Mouse (Mus musculus): ENCODE results near the gene Spata4. TPM values are rescaled to one million over a fixed set of nuclear protein-coding genes. Genes with fewer than 3 reads are reported as not detected.
"Not testable (repeated sequence)": the region's sequence is repeated elsewhere in the genome, so short reads cannot be mapped to it uniquely, and the experiment has no call there.

Spata4 gene
- polyA plus RNA-seq, 1 experiment from 2014 or later, result not detected

- H3K4me2 ChIP-seq, result no peak overlapping the region
- peaks cover 15% of the 10 kb centered on the region for H3K4me1 ChIP-seq
- H3K27ac ChIP-seq (replicated peaks), result no peak overlapping the region
- 88% methylated on average over 2 of the region's 2 CpGs for WGBS
- no peak overlapping the region for H3K9ac ChIP-seq (replicated peaks)
- ATAC-seq (ENCODE audit: low FRiP score), result no peak
- H3K4me3 ChIP-seq (replicated peaks), result no peak overlapping the region
- no peaks in the 10 kb centered on the region for H3K9me3 ChIP-seq (replicated peaks)
- H3K27me3 ChIP-seq (replicated peaks), result no peaks in the 10 kb centered on the region
- H3K36me3 ChIP-seq, result no peaks in the 10 kb centered on the region
Observed at GRCm38 (mm10) chr8:54596940-54597339, 3.6 kb upstream of the Spata4 start.

GRCm38 (mm10) chr8:54597386-54597785 is 3.2 kb upstream of the Spata4 start:
- ATAC-seq (ENCODE audit: low FRiP score), result no peak
- 93% methylated on average over 2 of the region's 2 CpGs for WGBS
- no peak overlapping the region for H3K4me2 ChIP-seq

GRCm38 (mm10) chr8:54603440-54603839 is 2.9 kb downstream of the Spata4 start:
- ATAC-seq (ENCODE audit: low FRiP score), result no peak
- Histone ChIP-seq H3K4me3 (replicated peaks) (no peak overlapping the region), H3K36me3 (no peaks in the 10 kb centered on the region), H3K9ac (replicated peaks) (no peak overlapping the region), H3K4me2 (no peak overlapping the region), H3K9me3 (replicated peaks) (no peaks in the 10 kb centered on the region), H3K4me1 (peaks cover 8% of the 10 kb centered on the region), H3K27me3 (replicated peaks) (no peaks in the 10 kb centered on the region), H3K27ac (replicated peaks) (no peak overlapping the region)
- WGBS, result 86% methylated on average over 4 of the region's 4 CpGs

More at GRCm38 (mm10) chr8:54597386-54597785, 3.2 kb upstream of the Spata4 start:
- Histone ChIP-seq H3K4me3 (replicated peaks) (no peak overlapping the region), H3K9me3 (replicated peaks) (no peaks in the 10 kb centered on the region), H3K27me3 (replicated peaks) (no peaks in the 10 kb centered on the region), H3K36me3 (no peaks in the 10 kb centered on the region), H3K27ac (replicated peaks) (no peak overlapping the region), H3K4me1 (peaks cover 15% of the 10 kb centered on the region), H3K9ac (replicated peaks) (no peak overlapping the region)

- Histone ChIP-seq H3K27ac (replicated peaks) (no peak overlapping the region), H3K4me2 (no peak overlapping the region), H3K36me3 (no peaks in the 10 kb centered on the region), H3K9me3 (replicated peaks) (no peaks in the 10 kb centered on the region), H3K9ac (replicated peaks) (no peak overlapping the region), H3K27me3 (replicated peaks) (no peaks in the 10 kb centered on the region), H3K4me1 (no peaks in the 10 kb centered on the region), H3K4me3 (replicated peaks) (no peak overlapping the region)
- no peak for ATAC-seq (ENCODE audit: low FRiP score)
- 87% methylated on average over 2 of the region's 2 CpGs for WGBS
Observed at GRCm38 (mm10) chr8:54609336-54609735, 8.8 kb downstream of the Spata4 start.

GRCm38 (mm10) chr8:54610238-54610637 is 9.7 kb downstream of the Spata4 start:
- no peak overlapping the region for H3K27ac ChIP-seq (replicated peaks)
- ATAC-seq (ENCODE audit: low FRiP score), result no peak
- H3K4me2 ChIP-seq, result no peak overlapping the region
- H3K36me3 ChIP-seq, result no peaks in the 10 kb centered on the region
- no peaks in the 10 kb centered on the region for H3K4me1 ChIP-seq
- 86% methylated on average over 4 of the region's 4 CpGs for WGBS
- no peaks in the 10 kb centered on the region for H3K27me3 ChIP-seq (replicated peaks)
- no peak overlapping the region for H3K9ac ChIP-seq (replicated peaks)
- no peaks in the 10 kb centered on the region for H3K9me3 ChIP-seq (replicated peaks)
- H3K4me3 ChIP-seq (replicated peaks), result no peak overlapping the region

- not testable (repeated sequence) for H3K27ac ChIP-seq (replicated peaks); ATAC-seq (ENCODE audit: low FRiP score)
- 92% methylated on average over 17 of the region's 17 CpGs for WGBS
Observed at GRCm38 (mm10) chr8:54616710-54617109, 16.1 kb downstream of the Spata4 start.

GRCm38 (mm10) chr8:54638634-54639033 is 38.1 kb downstream of the Spata4 start:
- Histone ChIP-seq H3K36me3 (no peaks in the 10 kb centered on the region), H3K27me3 (replicated peaks) (no peaks in the 10 kb centered on the region), H3K4me3 (replicated peaks) (no peak overlapping the region), H3K27ac (replicated peaks) (no peak overlapping the region), H3K9me3 (replicated peaks) (no peaks in the 10 kb centered on the region), H3K9ac (replicated peaks) (no peak overlapping the region), H3K4me2 (no peak overlapping the region), H3K4me1 (no peaks in the 10 kb centered on the region)
- peak; percentile 38; the same call in 1 of the 2 replicates for ATAC-seq (ENCODE audit: low FRiP score)
- 51% methylated on average over 4 of the region's 4 CpGs for WGBS

More at GRCm38 (mm10) chr8:54616710-54617109, 16.1 kb downstream of the Spata4 start:
- H3K4me2 ChIP-seq; H3K36me3 ChIP-seq; H3K4me1 ChIP-seq; H3K4me3 ChIP-seq (replicated peaks); H3K9ac ChIP-seq (replicated peaks); H3K9me3 ChIP-seq (replicated peaks); H3K27me3 ChIP-seq (replicated peaks): not testable (repeated sequence)

Other genes with a start within 250 kb of the Spata4 start
- gene Asb5, start 71.2 kb upstream of the Spata4 start, polyA plus RNA-seq (2015; fragmentation: Nextera tagmentation; extraction: Ambion mirVana), result 3.9 and 7.3 TPM in 2 replicates
- gene Spcs3, start 70.8 kb upstream of the Spata4 start, polyA plus RNA-seq (2015; fragmentation: Nextera tagmentation; extraction: Ambion mirVana), result 44.6 and 55.1 TPM in 2 replicates